28 mouse cellular contexts compared by ENCODE assay signal in the genomic region with DNA sequence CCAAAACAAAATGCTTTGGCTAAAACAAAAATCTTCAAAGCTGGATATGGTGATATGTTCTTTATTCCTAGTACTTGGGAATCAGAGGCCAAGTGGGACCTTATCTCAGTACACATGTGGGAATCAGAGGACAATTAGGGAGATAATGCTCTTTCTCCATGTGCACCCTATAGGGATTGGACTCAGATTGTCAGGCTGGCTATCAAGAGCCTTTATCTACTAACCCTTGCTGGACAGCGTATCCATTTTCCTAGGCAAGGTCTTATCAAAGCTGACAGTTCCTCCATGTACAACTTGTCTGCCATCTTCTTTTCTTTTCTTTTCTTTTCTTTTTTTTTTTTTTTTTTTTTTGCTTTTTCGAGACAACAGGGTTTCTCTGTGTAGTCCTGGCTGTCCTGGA. TPM values are rescaled to one million over a fixed set of nuclear protein-coding genes. Genes with fewer than 3 reads are reported as not detected.
DNase-seq lines count a peak whose midpoint lies in the region; ATAC-seq and TF ChIP-seq lines count a peak whose summit lies in the region.
"Had no signal": no experiment of that assay in that cellular context is flagged by ENCODE, and none has a peak within 500 bp of the region (broad histone marks: within the 10 kb centered on the region; RNA-seq: fewer than 3 reads in every experiment).

No protein-coding gene starts in this region.

- peaks cover 45% of the 10 kb centered on the region for H3K4me1 ChIP-seq in heart, embryonic 13.5 days
- H3K4me1 ChIP-seq in G1E (ENCODE audit: insufficient read depth, low read depth, low read length): peaks cover 78% of the 10 kb centered on the region
- peaks cover 79% of the 10 kb centered on the region for H3K4me1 ChIP-seq in liver, embryonic 12.5 days
- H3K4me1 ChIP-seq in liver, postnatal 0 days (ENCODE audit: insufficient read depth): peaks cover 44% of the 10 kb centered on the region
- H3K4me1 ChIP-seq: embryonic facial prominence, embryonic 10.5 days; embryonic facial prominence, embryonic 15.5 days; forebrain, embryonic 12.5 days; limb, embryonic 10.5 days; limb, embryonic 15.5 days; lung, embryonic 15.5 days; midbrain, embryonic 12.5 days; neural tube, embryonic 12.5 days had no signal

- no peaks in the 10 kb centered on the region for H3K27me3 ChIP-seq in heart, embryonic 13.5 days (replicated peaks)
- no peaks in the 10 kb centered on the region for H3K27me3 ChIP-seq in G1E (ENCODE audit: insufficient read depth, low read length)
- no peaks in the 10 kb centered on the region for H3K27me3 ChIP-seq in liver, embryonic 12.5 days (replicated peaks)
- H3K27me3 ChIP-seq in liver, postnatal 0 days (ENCODE audit: insufficient read depth, low read length): no peaks in the 10 kb centered on the region
- H3K27me3 ChIP-seq: embryonic facial prominence, embryonic 15.5 days; forebrain, embryonic 12.5 days; limb, embryonic 15.5 days; lung, embryonic 15.5 days; midbrain, embryonic 12.5 days; neural tube, embryonic 12.5 days had no signal

- intact Hi-C loops in heart, postnatal 14 days (cut with DNase I): no loop called here
- intact Hi-C loops in gastrocnemius, adult 2 months (cut with DNase I): no loop called here

- H3K36me3 ChIP-seq in heart, embryonic 13.5 days: peaks cover 3% of the 10 kb centered on the region; the same call in 1 of the 2 replicates
- peaks cover 77% of the 10 kb centered on the region for H3K36me3 ChIP-seq in G1E (replicated peaks)
- H3K36me3 ChIP-seq in liver, embryonic 12.5 days: peaks cover 42% of the 10 kb centered on the region
- peaks cover 9% of the 10 kb centered on the region for H3K36me3 ChIP-seq in liver, postnatal 0 days (replicated peaks; ENCODE audit: insufficient read depth, low read length)
- H3K36me3 ChIP-seq: embryonic facial prominence, embryonic 10.5 days; forebrain, embryonic 12.5 days; limb, embryonic 10.5 days; lung, embryonic 15.5 days; neural tube, embryonic 12.5 days had no signal

- 53% methylated on average over 2 of the region's 2 CpGs for WGBS in heart, embryonic 13.5 days
- 16% methylated on average over 2 of the region's 2 CpGs for WGBS in liver, embryonic 12.5 days (ENCODE audit: insufficient replicate concordance)
- WGBS in liver, postnatal 0 days (ENCODE audit: insufficient replicate concordance): 53% methylated on average over 2 of the region's 2 CpGs

- no peak overlapping the region for H3K4me2 ChIP-seq in heart, embryonic 13.5 days
- peak overlapping the region; percentile 72 for H3K4me2 ChIP-seq in liver, embryonic 12.5 days
- H3K4me2 ChIP-seq in liver, postnatal 0 days (ENCODE audit: low read depth, low read length): no peak overlapping the region
- H3K4me2 ChIP-seq: embryonic facial prominence, embryonic 15.5 days; forebrain, embryonic 12.5 days; hindbrain, embryonic 14.5 days; limb, embryonic 15.5 days; lung, embryonic 15.5 days; midbrain, embryonic 12.5 days; neural tube, embryonic 12.5 days had no signal

- no peaks in the 10 kb centered on the region for H3K9me3 ChIP-seq in heart, embryonic 13.5 days
- no peaks in the 10 kb centered on the region for H3K9me3 ChIP-seq in G1E (replicated peaks)
- no peaks in the 10 kb centered on the region for H3K9me3 ChIP-seq in liver, embryonic 12.5 days (replicated peaks)
- no peaks in the 10 kb centered on the region for H3K9me3 ChIP-seq in liver, postnatal 0 days (ENCODE audit: low read length)
- H3K9me3 ChIP-seq: embryonic facial prominence, embryonic 10.5 days; embryonic facial prominence, embryonic 15.5 days; forebrain, embryonic 12.5 days; limb, embryonic 10.5 days; limb, embryonic 15.5 days; lung, embryonic 15.5 days; midbrain, embryonic 12.5 days; neural tube, embryonic 12.5 days had no signal

- no peak overlapping the region for H3K4me3 ChIP-seq in heart, embryonic 13.5 days
- no peak overlapping the region; the same call in 1 of the 2 replicates for H3K4me3 ChIP-seq in G1E (ENCODE audit: low read depth, low read length)
- H3K4me3 ChIP-seq in liver, embryonic 12.5 days: no peak overlapping the region
- H3K4me3 ChIP-seq in liver, postnatal 0 days (ENCODE audit: low read depth, low read length): no peak overlapping the region
- H3K4me3 ChIP-seq in gastrocnemius, adult 2 months: no peak overlapping the region
- H3K4me3 ChIP-seq: embryonic facial prominence, embryonic 10.5 days; embryonic facial prominence, embryonic 15.5 days; forebrain, embryonic 12.5 days; limb, embryonic 10.5 days; limb, embryonic 15.5 days; lung, embryonic 15.5 days; midbrain, embryonic 12.5 days; myocyte; neural tube, embryonic 12.5 days had no signal

- TF ChIP-seq EP300 in liver, postnatal 0 days (IDR thresholded peaks at IDR 0.05; ENCODE audit: low read depth): no peak; the same call in 1 of the 2 replicates

- no peak for TF ChIP-seq CTCF in G1E (IDR thresholded peaks at IDR 0.05; ENCODE audit: low read depth, low read length)
- TF ChIP-seq CTCF in liver, postnatal 0 days (IDR thresholded peaks at IDR 0.05; ENCODE audit: low read depth): no peak
- TF ChIP-seq CTCF in gastrocnemius, adult 2 months (IDR thresholded peaks at IDR 0.05): no peak

- no peak overlapping the region for H3K9ac ChIP-seq in heart, embryonic 13.5 days
- no peak overlapping the region for H3K9ac ChIP-seq in liver, embryonic 12.5 days
- no peak overlapping the region for H3K9ac ChIP-seq in liver, postnatal 0 days (replicated peaks)
- H3K9ac ChIP-seq: embryonic facial prominence, embryonic 15.5 days; forebrain, embryonic 12.5 days; forebrain, postnatal 0 days; hindbrain, embryonic 14.5 days; limb, embryonic 15.5 days; lung, embryonic 15.5 days; midbrain, embryonic 12.5 days; neural tube, embryonic 12.5 days had no signal

- peak overlapping the region; percentile 86 for H3K27ac ChIP-seq in heart, embryonic 13.5 days (replicated peaks)
- peak overlapping the region; percentile 91 for H3K27ac ChIP-seq in liver, embryonic 12.5 days
- H3K27ac ChIP-seq in liver, postnatal 0 days (ENCODE audit: low read depth): peak overlapping the region; percentile 89
- no peak overlapping the region for H3K27ac ChIP-seq in gastrocnemius, adult 2 months
- H3K27ac ChIP-seq: embryonic facial prominence, embryonic 10.5 days; embryonic facial prominence, embryonic 15.5 days; forebrain, embryonic 12.5 days; hindbrain, embryonic 14.5 days; limb, embryonic 10.5 days; limb, embryonic 15.5 days; midbrain, embryonic 12.5 days; neural tube, embryonic 12.5 days had no signal

- ATAC-seq in heart, embryonic 13.5 days (ENCODE audit: extremely low read depth, insufficient number of reproducible peaks, low FRiP score, low TSS enrichment): no peak
- peak; percentile 29 for ATAC-seq in G1E (ENCODE audit: extremely low read depth, insufficient number of reproducible peaks, low FRiP score, poor library complexity, severe bottlenecking)
- ATAC-seq in liver, embryonic 12.5 days: 0 out of 2 replicates have a peak, but pooled peaks have one; percentile 13
- no peak for ATAC-seq in liver, postnatal 0 days
- ATAC-seq in granulocyte monocyte progenitor cell, adult 5-6 weeks (replicated peaks; ENCODE audit: poor library complexity, severe bottlenecking): no peak
- ATAC-seq: forebrain, postnatal 0 days had no signal

- DNase-seq in heart, postnatal 14 days: no peak
- DNase-seq in G1E (ENCODE audit: low spot score): no peak
- DNase-seq in liver, postnatal 0 days: no peak
- no peak for DNase-seq in gastrocnemius, adult 2 months
- no peak for DNase-seq in left cerebral cortex, adult 8-10 months (ENCODE audit: low spot score in 2 of 2)
- DNase-seq: adrenal gland, adult 2 months; adrenal gland, postnatal 36 days; cerebellum, adult 2 months; cerebellum, postnatal 25 days; forebrain, postnatal 0 days; gastrocnemius, postnatal 14 days; heart, adult 18-20 months; kidney, adult 18-20 months; kidney, postnatal 36 days; right cerebral cortex, adult 18-20 months had no signal

RNA-seq across cellular contexts. Expression of a gene that starts 28.5 kb away (rescaled TPM):
- 10.3 and 10.4 TPM in 2 replicates for polyA plus RNA-seq in heart, embryonic 13.5 days (2015; fragmentation: Nextera tagmentation; extraction: Ambion mirVana)
- 10 to 100 TPM; 12.8 to 15.7 TPM for total RNA-seq in heart, postnatal 14 days (2021)
- total RNA-seq in G1E (2014; fragmentation: Nextera tagmentation) (21.5 and 31.5 TPM in 2 replicates), G1E (2017) (20.7 and 22.5 TPM in 2 replicates)
- 7.6 and 9.7 TPM in 2 replicates for polyA plus RNA-seq in G1E (2012)
- 16.3 and 16.6 TPM in 2 replicates for polyA plus RNA-seq in liver, embryonic 12.5 days (2016; fragmentation: Nextera tagmentation; extraction: Ambion mirVana)
- 9.1 and 9.8 TPM in 2 replicates for polyA plus RNA-seq in liver, postnatal 0 days (2015; fragmentation: Nextera tagmentation; extraction: Ambion mirVana)
- 10 to 100 TPM; 11.9 to 15.7 TPM for total RNA-seq in gastrocnemius, adult 2 months (2021)
- total RNA-seq in left cerebral cortex, adult 8-10 months (2022): 10 to 100 TPM; 22.0 to 29.3 (median 25.0) TPM
- total RNA-seq in granulocyte monocyte progenitor cell, adult 5-6 weeks (2014; fragmentation: Nextera tagmentation): 37.9 and 42.6 TPM in 2 replicates
- 11.3 and 26.3 TPM in 2 replicates for total RNA-seq in granulocyte monocyte progenitor cell, adult 5-6 weeks (2017)

RNA-seq across cellular contexts. Expression of a gene that starts 31.8 kb away (rescaled TPM):
- polyA plus RNA-seq in heart, embryonic 13.5 days (2015; fragmentation: Nextera tagmentation; extraction: Ambion mirVana): 14.1 and 17.6 TPM in 2 replicates
- total RNA-seq in heart, postnatal 14 days (2021): 10 to 100 TPM; 12.5 to 13.6 TPM
- total RNA-seq in G1E (2014; fragmentation: Nextera tagmentation): 127 and 141 TPM in 2 replicates
- total RNA-seq in G1E (2017): 119 and 128 TPM in 2 replicates
- polyA plus RNA-seq in G1E (2012): 48.3 and 51.4 TPM in 2 replicates
- 49.7 and 50.3 TPM in 2 replicates for polyA plus RNA-seq in liver, embryonic 12.5 days (2016; fragmentation: Nextera tagmentation; extraction: Ambion mirVana)
- 15.5 and 19.5 TPM in 2 replicates for polyA plus RNA-seq in liver, postnatal 0 days (2015; fragmentation: Nextera tagmentation; extraction: Ambion mirVana)
- 10 to 100 TPM in 1 of 2 experiments, 1 to 10 TPM in 1; 8.9 to 10.6 TPM for total RNA-seq in gastrocnemius, adult 2 months (2021)
- total RNA-seq in left cerebral cortex, adult 8-10 months (2022): 10 to 100 TPM; 37.0 to 47.9 (median 44.4) TPM
- 31.5 and 52.6 TPM in 2 replicates for total RNA-seq in granulocyte monocyte progenitor cell, adult 5-6 weeks (2014; fragmentation: Nextera tagmentation)
- total RNA-seq in granulocyte monocyte progenitor cell, adult 5-6 weeks (2017): 21.1 and 24.6 TPM in 2 replicates

RNA-seq across cellular contexts. Expression of a gene that starts 58.9 kb away (rescaled TPM):
- 92.4 and 96.2 TPM in 2 replicates for polyA plus RNA-seq in heart, embryonic 13.5 days (2015; fragmentation: Nextera tagmentation; extraction: Ambion mirVana)
- 10 to 100 TPM; 19.2 to 21.5 TPM for total RNA-seq in heart, postnatal 14 days (2021)
- 106 and 126 TPM in 2 replicates for total RNA-seq in G1E (2014; fragmentation: Nextera tagmentation)
- 168 and 172 TPM in 2 replicates for total RNA-seq in G1E (2017)
- 53.7 and 56.7 TPM in 2 replicates for polyA plus RNA-seq in G1E (2012)
- 116 and 121 TPM in 2 replicates for polyA plus RNA-seq in liver, embryonic 12.5 days (2016; fragmentation: Nextera tagmentation; extraction: Ambion mirVana)
- polyA plus RNA-seq in liver, postnatal 0 days (2015; fragmentation: Nextera tagmentation; extraction: Ambion mirVana): 37.1 and 37.2 TPM in 2 replicates
- total RNA-seq in gastrocnemius, adult 2 months (2021): 10 to 100 TPM; 11.1 to 14.3 TPM
- total RNA-seq in left cerebral cortex, adult 8-10 months (2022): 10 to 100 TPM; 32.4 to 39.9 (median 35.4) TPM
- total RNA-seq in granulocyte monocyte progenitor cell, adult 5-6 weeks (2014; fragmentation: Nextera tagmentation): 90.7 and 105 TPM in 2 replicates
- 167 and 170 TPM in 2 replicates for total RNA-seq in granulocyte monocyte progenitor cell, adult 5-6 weeks (2017)

Comparison
In these comparisons a context has a peak if more than half of its experiments do, and no peak if none do; other contexts are left out.
1. ATAC-seq: peak in G1E (single experiment) and liver, embryonic 12.5 days (single experiment); none in heart, embryonic 13.5 days (single experiment), liver, postnatal 0 days (single experiment) and granulocyte monocyte progenitor cell, adult 5-6 weeks (single experiment).